Mouse (Mus musculus): ENCODE measurements at regions not wholly inside any gene's neighbourhood (a gene's known extent, or its start where the extent isn't known, plus 50 kb on each side); places are given as distances from the start of the nearest gene placed in this dataset.

GRCm38 (mm10) chr15:87107701-87108100 lies 436.4 kb upstream of the Fam19a5 start:
- Histone ChIP-seq H3K27me3 (ENCODE audit: control insufficient read depth, insufficient read depth, low read length) (no peaks in the 10 kb centered on the region), H3K27ac (ENCODE audit: control insufficient read depth, insufficient read depth, low read length) (no peak overlapping the region), H3K4me1 (replicated peaks; ENCODE audit: control insufficient read depth, insufficient read depth, low read length) (no peaks in the 10 kb centered on the region), H3K4me3 (ENCODE audit: control insufficient read depth, insufficient read depth, low read length) (no peak overlapping the region), H3K36me3 (ENCODE audit: control insufficient read depth, insufficient read depth, low read length) (no peaks in the 10 kb centered on the region)
- DNase-seq, result no peak
- 66% methylated on average over 4 of the region's 4 CpGs for WGBS
- no peak for TF ChIP-seq POLR2A (IDR thresholded peaks at IDR 0.05; ENCODE audit: control insufficient read depth, extremely low read depth, insufficient read depth, low read length, poor library complexity)
- TF ChIP-seq CTCF (IDR thresholded peaks at IDR 0.05; ENCODE audit: borderline replicate concordance, control insufficient read depth, extremely low read depth, insufficient read depth, low read length, poor library complexity), result no peak

- WGBS, result 46% methylated on average over 7 of the region's 7 CpGs
- Histone ChIP-seq H3K4me1 (replicated peaks; ENCODE audit: control insufficient read depth, insufficient read depth, low read length) (no peaks in the 10 kb centered on the region), H3K36me3 (ENCODE audit: control insufficient read depth, insufficient read depth, low read length) (no peaks in the 10 kb centered on the region), H3K27ac (ENCODE audit: control insufficient read depth, insufficient read depth, low read length) (no peak overlapping the region), H3K27me3 (ENCODE audit: control insufficient read depth, insufficient read depth, low read length) (no peaks in the 10 kb centered on the region), H3K4me3 (ENCODE audit: control insufficient read depth, insufficient read depth, low read length) (no peak overlapping the region)
- DNase-seq, result no peak
- TF ChIP-seq POLR2A (IDR thresholded peaks at IDR 0.05; ENCODE audit: control insufficient read depth, extremely low read depth, insufficient read depth, low read length, poor library complexity) (no peak), CTCF (IDR thresholded peaks at IDR 0.05; ENCODE audit: borderline replicate concordance, control insufficient read depth, extremely low read depth, insufficient read depth, low read length, poor library complexity) (no peak)
These were observed 435.7 kb upstream of the Fam19a5 start for GRCm38 (mm10) chr15:87108411-87108810.

- H3K27ac ChIP-seq (ENCODE audit: control insufficient read depth, insufficient read depth, low read length), result no peak overlapping the region
- no peaks in the 10 kb centered on the region for H3K4me1 ChIP-seq (replicated peaks; ENCODE audit: control insufficient read depth, insufficient read depth, low read length)
- 33% methylated on average over 4 of the region's 4 CpGs for WGBS
- H3K4me3 ChIP-seq (ENCODE audit: control insufficient read depth, insufficient read depth, low read length), result no peak overlapping the region
- H3K36me3 ChIP-seq (ENCODE audit: control insufficient read depth, insufficient read depth, low read length), result no peaks in the 10 kb centered on the region
- no peaks in the 10 kb centered on the region for H3K27me3 ChIP-seq (ENCODE audit: control insufficient read depth, insufficient read depth, low read length)
- no peak for DNase-seq
- TF ChIP-seq CTCF (IDR thresholded peaks at IDR 0.05; ENCODE audit: borderline replicate concordance, control insufficient read depth, extremely low read depth, insufficient read depth, low read length, poor library complexity) (no peak), POLR2A (IDR thresholded peaks at IDR 0.05; ENCODE audit: control insufficient read depth, extremely low read depth, insufficient read depth, low read length, poor library complexity) (no peak)
These were observed 421.4 kb upstream of the Fam19a5 start for GRCm38 (mm10) chr15:87122656-87123055.

GRCm38 (mm10) chr15:87125427-87126148 lies 418.5 kb upstream of the Fam19a5 start:
- H3K27ac ChIP-seq (ENCODE audit: control insufficient read depth, insufficient read depth, low read length), result no peak overlapping the region
- H3K4me3 ChIP-seq (ENCODE audit: control insufficient read depth, insufficient read depth, low read length), result no peak overlapping the region
- TF ChIP-seq CTCF (IDR thresholded peaks at IDR 0.05; ENCODE audit: borderline replicate concordance, control insufficient read depth, extremely low read depth, insufficient read depth, low read length, poor library complexity), result no peak
- no peak for TF ChIP-seq POLR2A (IDR thresholded peaks at IDR 0.05; ENCODE audit: control insufficient read depth, extremely low read depth, insufficient read depth, low read length, poor library complexity)
- H3K36me3 ChIP-seq (ENCODE audit: control insufficient read depth, insufficient read depth, low read length), result no peaks in the 10 kb centered on the region
- no peak for DNase-seq
- 83% methylated on average over 6 of the region's 6 CpGs for WGBS
- no peaks in the 10 kb centered on the region for H3K27me3 ChIP-seq (ENCODE audit: control insufficient read depth, insufficient read depth, low read length)
- H3K4me1 ChIP-seq (replicated peaks; ENCODE audit: control insufficient read depth, insufficient read depth, low read length), result no peaks in the 10 kb centered on the region

- TF ChIP-seq POLR2A (IDR thresholded peaks at IDR 0.05; ENCODE audit: control insufficient read depth, extremely low read depth, insufficient read depth, low read length, poor library complexity), result no peak
- no peak for TF ChIP-seq CTCF (IDR thresholded peaks at IDR 0.05; ENCODE audit: borderline replicate concordance, control insufficient read depth, extremely low read depth, insufficient read depth, low read length, poor library complexity)
- no peak for DNase-seq
- no peak overlapping the region for H3K4me3 ChIP-seq (ENCODE audit: control insufficient read depth, insufficient read depth, low read length)
- no peaks in the 10 kb centered on the region for H3K36me3 ChIP-seq (ENCODE audit: control insufficient read depth, insufficient read depth, low read length)
- H3K27me3 ChIP-seq (ENCODE audit: control insufficient read depth, insufficient read depth, low read length), result no peaks in the 10 kb centered on the region
- H3K4me1 ChIP-seq (replicated peaks; ENCODE audit: control insufficient read depth, insufficient read depth, low read length), result no peaks in the 10 kb centered on the region
- no peak overlapping the region for H3K27ac ChIP-seq (ENCODE audit: control insufficient read depth, insufficient read depth, low read length)
These were observed 405.2 kb upstream of the Fam19a5 start for GRCm38 (mm10) chr15:87138870-87139269.

GRCm38 (mm10) chr15:87169136-87169535 lies 375.0 kb upstream of the Fam19a5 start:
- Histone ChIP-seq H3K4me1 (replicated peaks; ENCODE audit: control insufficient read depth, insufficient read depth, low read length) (no peaks in the 10 kb centered on the region), H3K27me3 (ENCODE audit: control insufficient read depth, insufficient read depth, low read length) (no peaks in the 10 kb centered on the region), H3K27ac (ENCODE audit: control insufficient read depth, insufficient read depth, low read length) (no peak overlapping the region), H3K4me3 (ENCODE audit: control insufficient read depth, insufficient read depth, low read length) (no peak overlapping the region), H3K36me3 (ENCODE audit: control insufficient read depth, insufficient read depth, low read length) (no peaks in the 10 kb centered on the region)
- WGBS, result 91% methylated on average over 5 of the region's 5 CpGs
- no peak for DNase-seq
- no peak for TF ChIP-seq POLR2A (IDR thresholded peaks at IDR 0.05; ENCODE audit: control insufficient read depth, extremely low read depth, insufficient read depth, low read length, poor library complexity)
- TF ChIP-seq CTCF (IDR thresholded peaks at IDR 0.05; ENCODE audit: borderline replicate concordance, control insufficient read depth, extremely low read depth, insufficient read depth, low read length, poor library complexity), result no peak

GRCm38 (mm10) chr15:87170890-87171289 lies 373.2 kb upstream of the Fam19a5 start:
- no peaks in the 10 kb centered on the region for H3K4me1 ChIP-seq (replicated peaks; ENCODE audit: control insufficient read depth, insufficient read depth, low read length)
- H3K36me3 ChIP-seq (ENCODE audit: control insufficient read depth, insufficient read depth, low read length), result no peaks in the 10 kb centered on the region
- no peak overlapping the region for H3K27ac ChIP-seq (ENCODE audit: control insufficient read depth, insufficient read depth, low read length)
- TF ChIP-seq POLR2A (IDR thresholded peaks at IDR 0.05; ENCODE audit: control insufficient read depth, extremely low read depth, insufficient read depth, low read length, poor library complexity), result no peak
- no peak for TF ChIP-seq CTCF (IDR thresholded peaks at IDR 0.05; ENCODE audit: borderline replicate concordance, control insufficient read depth, extremely low read depth, insufficient read depth, low read length, poor library complexity)
- no peaks in the 10 kb centered on the region for H3K27me3 ChIP-seq (ENCODE audit: control insufficient read depth, insufficient read depth, low read length)
- WGBS, result 62% methylated on average over 4 of the region's 4 CpGs
- DNase-seq, result no peak
- H3K4me3 ChIP-seq (ENCODE audit: control insufficient read depth, insufficient read depth, low read length), result no peak overlapping the region

All from thymus, adult 2 months (tissue).